Mouse (Mus musculus): ENCODE data around the gene 9530053A07Rik. TPM values are rescaled to one million over a fixed set of nuclear protein-coding genes. Genes with fewer than 3 reads are reported as not detected.

9530053A07Rik gene
- total RNA-seq, 2 experiments from 2014 or later, result not detected

DNA sequence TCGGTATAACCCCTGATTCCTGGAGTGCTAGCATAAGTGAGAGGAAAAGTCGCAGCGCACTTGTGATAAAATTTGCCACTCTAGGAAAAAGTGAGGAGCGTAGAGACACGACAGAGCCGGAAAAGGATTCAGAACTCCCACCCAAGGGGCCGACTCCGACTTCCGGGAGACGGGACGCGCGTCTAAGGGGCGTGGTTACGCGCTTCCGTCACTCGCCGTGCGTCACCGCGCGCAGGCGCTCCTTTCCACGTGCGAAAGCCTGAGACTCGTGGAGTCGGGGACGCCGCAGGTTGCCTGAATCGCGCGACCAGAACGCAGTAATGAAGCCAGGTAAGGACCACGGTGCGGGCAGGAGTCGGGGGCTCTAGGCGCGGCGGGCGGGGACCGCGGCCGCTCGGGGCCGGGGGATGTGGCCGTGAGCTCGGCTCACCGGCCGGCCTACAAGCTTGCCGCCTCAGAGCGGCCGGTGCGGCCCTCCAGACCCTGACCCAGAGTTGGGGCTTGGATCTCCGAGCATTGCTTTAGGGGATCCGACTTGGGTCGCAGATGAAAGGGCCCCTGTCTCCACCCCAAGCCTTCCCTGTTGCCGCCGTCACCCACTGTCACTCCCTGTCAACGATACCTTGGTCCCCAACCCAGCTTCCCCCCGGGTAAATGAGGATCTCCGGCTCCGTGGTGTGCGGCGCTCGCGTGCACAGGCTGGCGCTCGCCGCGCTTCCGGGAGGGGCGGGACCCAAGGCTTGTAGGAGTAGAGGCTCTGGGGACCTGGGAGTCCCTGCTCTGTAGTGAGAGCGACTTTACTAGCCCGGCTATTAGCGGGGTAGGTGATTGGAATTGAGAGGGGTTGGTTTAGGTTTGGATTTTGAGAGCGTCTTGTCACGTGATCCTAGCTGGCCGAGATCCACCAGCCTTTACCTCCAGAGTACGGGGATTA lies 40.5 kb downstream of the 9530053A07Rik start, which contains the start of gene Fbl:
TSS of gene Fbl (plus strand) at position 222 of the 934 bp plus-strand sequence.
- peak; percentile 93 to 95 for DNase-seq
- intact Hi-C loops (cut with DNase I), result loop anchor here (2.0 to 5.0 kb wide), 2 partner anchors 21 to 117 kb away; partner anchors contain the start of gene Psmc4

DNA sequence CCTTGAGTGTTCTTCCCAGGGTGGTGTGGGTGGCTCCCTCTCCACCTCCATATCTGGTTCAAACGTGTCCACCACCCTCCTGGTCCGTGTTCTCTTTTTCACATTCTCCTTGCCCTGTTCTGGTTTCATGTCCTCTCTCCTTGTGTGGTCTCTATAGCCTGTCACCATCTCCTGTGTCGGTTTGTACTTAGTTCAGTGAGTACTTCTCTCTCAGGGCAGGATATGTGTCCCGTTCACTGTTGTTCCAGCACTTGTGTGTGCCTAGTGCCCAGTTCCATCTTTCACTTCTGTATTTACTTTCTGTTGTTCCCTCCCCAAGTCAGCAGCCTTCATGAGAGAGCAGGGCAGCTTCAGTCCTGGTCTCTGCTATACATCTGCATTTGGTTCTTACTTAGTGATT lies 46.1 kb downstream of the 9530053A07Rik start:
- intact Hi-C loops (cut with DNase I), result no loop called here
- no peak for DNase-seq

DNA sequence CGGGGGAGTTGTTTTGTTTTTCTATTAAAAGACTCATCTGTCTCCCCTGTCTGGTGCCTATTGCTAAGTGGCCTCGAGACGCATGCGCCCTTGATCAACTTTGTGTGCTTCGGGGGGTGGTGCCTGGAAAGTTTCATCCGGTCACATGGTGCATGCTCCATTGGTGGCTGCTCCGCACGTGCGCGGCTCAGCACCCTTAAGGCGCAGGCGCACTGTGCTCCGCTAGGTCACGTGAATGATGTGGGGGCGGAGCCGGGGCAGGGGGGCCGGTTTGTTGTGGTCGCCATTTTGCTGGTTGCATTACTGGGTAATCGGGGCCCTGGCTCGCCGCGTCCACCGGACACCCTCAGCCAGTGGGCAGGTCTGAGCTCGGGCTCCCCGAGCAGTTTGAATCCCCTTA lies 50.0 kb downstream of the 9530053A07Rik start, which contains the start of gene Dyrk1b:
TSS of gene Dyrk1b (plus strand) at position 242 of the 400 bp plus-strand sequence.
- DNase-seq, result peak; percentile 99
- intact Hi-C loops (cut with DNase I), result no loop called here

DNA sequence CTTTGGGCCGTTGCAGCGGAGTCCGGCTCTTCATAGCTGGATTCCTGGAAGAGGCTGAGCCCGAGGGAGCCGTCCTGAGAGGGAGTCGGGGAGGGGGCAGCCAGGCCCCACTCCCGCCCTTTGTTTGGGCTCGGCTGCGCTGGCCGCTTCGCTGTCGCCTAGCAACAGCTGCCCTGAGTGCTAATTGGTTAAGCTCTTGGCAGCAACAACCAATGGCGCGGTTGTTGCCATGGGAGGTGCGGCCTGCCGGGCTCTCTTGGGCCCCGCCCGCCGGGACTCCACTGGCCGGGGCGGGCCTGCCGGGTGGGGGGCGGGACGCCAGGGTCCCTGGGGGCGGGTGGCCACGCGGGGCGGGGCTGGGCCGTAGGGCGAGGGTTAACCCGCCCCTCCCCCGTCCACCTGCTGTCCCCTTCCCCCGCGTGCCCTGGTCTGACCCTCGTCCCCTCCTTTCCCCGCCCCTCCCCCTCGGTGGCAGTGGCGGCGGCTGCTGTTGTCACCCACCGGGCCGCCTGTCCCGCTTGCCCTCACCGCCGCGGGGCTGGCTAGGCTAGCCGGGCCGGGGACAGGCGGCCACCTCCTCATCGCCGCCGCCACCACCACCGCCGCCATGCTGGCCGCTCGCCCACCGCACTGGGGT lies 50.6 kb downstream of the 9530053A07Rik start:
- intact Hi-C loops (cut with DNase I), result no loop called here
- DNase-seq, result peak; percentile 96 to 97

DNA sequence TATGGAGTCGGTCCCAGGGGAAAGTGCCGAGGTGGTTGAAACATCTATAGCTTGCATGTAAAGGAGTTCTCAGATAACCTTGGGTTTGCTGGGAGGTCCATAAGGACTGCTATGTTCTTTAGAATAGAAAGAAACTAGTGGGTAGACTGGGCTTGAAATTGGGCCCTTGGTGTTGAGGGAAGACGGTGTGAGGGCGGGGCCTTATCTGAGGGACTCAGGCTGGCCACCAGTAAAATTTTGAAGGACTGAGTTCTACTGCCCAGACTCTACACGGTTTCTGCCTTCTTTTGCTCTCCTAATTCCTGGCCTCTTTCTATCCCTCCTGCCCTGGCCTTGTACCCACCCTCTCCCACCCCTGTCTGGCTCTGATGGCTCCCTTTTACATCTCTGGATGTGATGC lies 51.6 kb downstream of the 9530053A07Rik start:
- intact Hi-C loops (cut with DNase I), result no loop called here

DNA sequence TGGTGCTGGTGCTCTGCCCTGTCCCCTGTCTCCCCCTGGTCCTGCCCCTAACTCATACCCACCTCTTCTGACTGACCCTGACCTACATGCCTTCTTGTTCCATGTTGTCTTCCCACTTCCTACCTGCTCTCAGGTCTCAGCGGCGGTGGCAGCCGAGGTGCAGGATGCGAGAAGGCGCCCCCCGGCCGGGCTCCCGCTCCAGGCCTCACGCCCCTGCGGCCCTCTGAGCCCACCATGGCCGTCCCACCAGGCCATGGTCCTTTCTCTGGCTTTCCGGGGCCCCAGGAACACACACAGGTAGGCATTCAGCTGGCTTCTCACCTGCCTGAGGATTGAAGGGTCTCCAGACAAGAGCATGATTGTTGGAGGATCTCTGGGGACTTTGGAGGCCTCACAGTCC lies 52.1 kb downstream of the 9530053A07Rik start:
- DNase-seq, result no peak
- intact Hi-C loops (cut with DNase I), result no loop called here

More for the DNA sequence above, 51.6 kb downstream of the 9530053A07Rik start:
- peak in 1 of 2 experiments; percentile 8 for DNase-seq

DNA sequence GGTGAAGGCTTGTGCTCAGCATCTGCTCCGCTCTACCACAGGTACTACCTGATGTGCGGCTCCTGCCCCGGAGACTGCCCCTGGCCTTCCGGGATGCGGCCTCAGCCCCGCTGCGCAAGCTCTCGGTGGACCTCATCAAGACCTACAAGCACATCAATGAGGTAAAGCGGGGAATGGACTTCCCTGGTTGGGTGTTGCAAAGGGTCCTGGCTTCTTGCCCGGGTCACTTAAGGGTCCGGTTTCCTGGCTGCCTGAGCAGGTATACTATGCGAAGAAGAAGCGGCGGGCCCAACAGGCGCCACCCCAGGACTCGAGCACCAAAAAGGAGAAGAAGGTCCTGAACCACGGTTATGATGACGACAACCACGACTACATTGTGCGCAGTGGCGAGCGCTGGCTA lies 53.1 kb downstream of the 9530053A07Rik start:
- DNase-seq, result no peak
- intact Hi-C loops (cut with DNase I), result no loop called here

DNA sequence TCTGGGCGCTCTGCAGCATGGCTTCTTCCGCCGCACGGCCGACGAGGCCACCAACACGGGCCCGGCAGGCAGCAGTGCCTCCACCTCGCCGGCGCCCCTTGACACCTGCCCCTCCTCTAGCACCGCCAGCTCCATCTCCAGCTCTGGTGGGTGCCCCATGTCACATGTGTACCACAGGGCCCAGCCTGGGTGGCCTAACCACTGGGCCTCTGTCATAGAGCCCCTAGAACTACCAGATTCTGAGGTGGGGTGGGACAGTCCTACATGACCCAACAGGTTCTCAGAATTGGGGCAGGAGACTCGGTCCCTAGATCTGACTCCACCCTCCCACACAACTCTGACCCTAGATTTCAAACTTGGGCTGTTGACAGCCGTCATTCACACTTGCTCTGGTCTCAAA lies 56.6 kb downstream of the 9530053A07Rik start:
- DNase-seq, result no peak
- intact Hi-C loops (cut with DNase I), result no loop called here

DNA sequence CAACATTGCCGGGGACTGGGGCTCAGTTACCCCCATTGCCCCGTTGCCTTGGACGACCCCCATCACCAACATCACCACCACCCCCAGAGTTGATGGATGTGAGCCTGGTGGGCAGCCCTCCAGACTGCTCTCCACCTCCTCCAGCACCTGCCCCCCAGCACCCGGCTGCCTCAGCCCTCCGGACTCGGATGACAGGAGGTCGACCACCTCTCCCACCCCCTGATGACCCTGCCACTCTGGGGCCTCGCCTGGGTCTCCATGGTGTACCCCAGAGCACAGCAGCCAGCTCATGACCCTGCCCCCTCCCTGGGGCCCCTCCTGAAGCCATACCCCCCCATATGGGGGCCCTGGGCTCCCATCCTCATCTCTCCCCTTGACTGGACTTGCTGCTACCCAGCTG lies 57.4 kb downstream of the 9530053A07Rik start:
- no peak for DNase-seq
- intact Hi-C loops (cut with DNase I), result no loop called here

DNA sequence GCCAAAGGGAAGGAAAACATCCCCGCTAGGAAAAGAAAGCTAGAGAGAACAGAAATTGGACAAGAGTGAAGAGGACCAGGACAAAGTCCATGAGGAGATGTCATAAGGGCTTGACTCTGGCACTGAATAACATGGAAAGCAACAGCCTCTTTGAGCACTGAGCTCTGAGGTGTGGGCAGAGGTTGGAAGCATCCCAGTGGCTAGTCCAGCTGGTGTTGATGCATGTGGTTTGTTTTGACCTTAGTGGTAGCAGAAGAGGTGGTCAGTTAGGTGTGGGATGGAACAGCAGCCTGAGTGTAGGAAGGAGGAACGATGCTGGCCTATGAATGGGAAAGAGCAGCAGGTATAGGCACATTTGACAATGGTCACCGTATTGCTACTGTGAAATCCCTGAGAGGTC lies 62.2 kb downstream of the 9530053A07Rik start:
- intact Hi-C loops (cut with DNase I), result no loop called here
- no peak for DNase-seq

DNA sequence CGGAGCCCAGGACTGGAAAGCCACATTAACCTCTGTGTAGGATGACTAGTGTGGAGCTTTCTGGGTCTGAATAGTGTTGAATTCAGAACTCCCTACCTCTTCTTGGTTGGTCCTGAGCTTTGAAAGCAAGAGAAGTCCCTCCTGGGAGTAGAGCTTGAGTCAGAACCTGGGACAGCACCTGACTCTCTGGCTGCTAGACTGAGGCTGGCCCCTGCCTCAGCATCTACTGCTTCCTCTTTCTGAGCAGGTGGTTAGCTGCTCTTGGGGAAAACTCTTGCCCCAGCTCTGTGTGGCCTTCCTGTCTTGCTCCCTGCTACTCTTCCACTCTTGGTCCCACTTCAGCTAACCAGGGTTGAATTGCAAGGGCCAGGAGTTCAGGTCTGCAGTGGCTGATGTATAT lies 62.6 kb downstream of the 9530053A07Rik start:
- intact Hi-C loops (cut with DNase I), result no loop called here
- no peak for DNase-seq

DNA sequence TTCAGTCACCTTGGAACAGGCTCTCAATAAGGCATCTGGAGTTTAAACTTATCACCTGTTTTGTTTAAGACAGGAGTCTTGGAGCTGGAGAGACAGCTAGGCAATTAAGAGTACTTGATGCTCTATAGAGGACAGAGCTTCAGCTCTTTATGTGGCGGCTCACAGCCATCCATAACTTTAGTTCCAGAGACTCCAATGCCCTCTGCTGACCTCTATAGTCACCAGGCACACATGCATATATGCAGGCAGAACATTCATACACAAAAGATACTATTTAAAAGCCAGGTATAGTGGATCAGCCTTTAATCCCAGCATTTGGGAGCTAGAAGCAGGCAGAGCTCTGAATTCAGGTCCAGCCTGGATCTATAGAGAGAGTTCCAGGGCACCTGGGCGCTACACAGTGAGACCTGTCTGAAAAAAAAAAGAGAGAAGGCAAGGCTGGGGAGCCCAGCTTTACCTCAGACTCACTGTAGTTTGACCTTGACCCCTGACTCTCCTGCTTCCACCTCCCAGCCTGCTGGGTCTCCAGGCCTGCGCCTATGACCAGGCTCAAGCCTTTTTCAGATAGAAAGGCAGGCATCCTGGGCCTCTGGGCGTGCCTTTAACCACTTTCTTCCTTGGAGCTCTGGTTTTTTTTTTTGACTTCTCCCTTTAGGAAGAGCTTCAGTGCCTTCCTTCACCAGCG lies 66.3 kb downstream of the 9530053A07Rik start:
- intact Hi-C loops (cut with DNase I), result no loop called here
- no peak for DNase-seq

DNA sequence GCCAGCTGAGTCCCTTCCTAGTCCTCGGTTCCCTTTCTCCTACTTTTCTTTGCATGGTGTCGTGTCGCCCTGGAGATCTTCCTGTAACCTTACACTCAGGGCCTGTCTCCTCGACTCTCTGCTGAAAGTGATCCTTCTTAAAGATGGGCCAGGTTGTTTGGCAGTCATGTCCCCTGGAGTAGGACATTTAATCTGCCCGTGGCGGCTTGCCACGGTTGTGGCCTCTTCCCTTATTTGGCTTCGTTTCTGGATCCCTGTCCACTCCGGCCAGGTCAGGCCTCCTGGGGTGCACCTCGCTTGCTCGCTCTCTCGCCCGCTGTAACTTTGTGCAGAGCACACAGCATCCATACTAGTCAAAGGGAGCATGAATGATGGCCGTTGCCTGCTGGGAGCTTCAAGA lies 67.3 kb downstream of the 9530053A07Rik start:
- intact Hi-C loops (cut with DNase I), result no loop called here
- DNase-seq, result peak in 1 of 2 experiments; percentile 13

DNA sequence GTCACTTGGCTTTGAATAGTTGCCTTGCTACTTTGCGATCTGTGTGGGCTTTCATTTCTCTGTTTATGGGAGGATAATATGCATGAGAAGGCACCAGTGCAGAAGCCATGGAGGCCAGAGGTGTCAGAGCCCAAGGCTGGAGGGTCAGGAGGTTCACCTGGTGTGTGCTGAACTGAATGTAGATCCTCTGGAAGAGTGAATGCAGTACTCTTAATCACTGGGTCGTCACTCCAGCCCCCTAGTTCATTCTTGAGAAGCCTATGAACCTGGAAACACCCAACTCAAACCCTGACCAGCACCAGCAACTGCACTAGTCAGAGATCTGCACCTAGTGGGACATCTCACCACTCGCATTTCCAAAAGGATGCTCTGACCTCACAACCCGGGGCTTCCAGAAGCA lies 69.8 kb downstream of the 9530053A07Rik start:
- DNase-seq, result no peak
- intact Hi-C loops (cut with DNase I), result no loop called here

DNA sequence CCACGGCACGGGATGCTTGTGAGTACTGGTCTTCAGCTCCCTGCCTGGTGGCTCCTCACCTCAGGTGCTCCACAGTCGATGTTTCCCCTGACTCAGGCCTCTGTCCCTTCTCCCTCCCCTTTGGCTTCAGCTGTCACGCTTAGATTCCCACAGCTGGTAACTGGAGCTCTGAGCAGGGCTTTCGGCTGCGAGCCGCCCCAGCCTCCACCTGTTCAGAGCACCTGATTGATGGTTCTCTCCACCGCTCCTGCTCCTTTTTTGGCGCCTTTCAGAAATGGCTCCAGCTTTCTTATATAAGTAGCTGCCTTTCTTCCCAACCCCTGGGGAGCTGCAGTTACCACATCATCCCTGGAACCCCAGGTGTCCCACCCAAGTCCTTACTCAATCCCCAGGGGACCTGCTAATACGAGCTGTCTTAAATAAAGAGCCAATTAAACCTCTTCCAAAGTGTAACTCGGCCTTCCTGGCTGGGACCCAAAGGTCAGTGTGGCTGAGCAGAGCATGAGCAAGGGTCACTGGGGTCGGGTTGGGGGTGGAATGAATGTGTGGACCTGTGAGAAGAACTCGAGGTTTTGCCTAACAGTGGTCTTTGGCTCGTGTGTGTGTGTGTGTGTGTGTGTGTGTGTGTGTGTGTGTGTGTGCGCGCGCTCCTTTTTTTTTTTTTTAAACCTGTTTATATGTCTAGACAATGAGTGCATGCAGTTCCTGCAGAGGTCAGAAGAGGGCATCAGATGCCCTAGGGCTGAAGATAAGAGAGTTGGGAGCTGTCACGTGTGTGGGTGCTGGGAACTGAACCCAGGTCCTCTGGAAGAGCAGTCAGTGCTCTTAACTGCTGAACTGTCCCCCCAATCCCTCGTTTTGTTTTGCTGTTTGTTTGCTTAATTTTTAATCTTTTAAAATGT lies 74.2 kb downstream of the 9530053A07Rik start:
- intact Hi-C loops (cut with DNase I), result no loop called here
- no peak for DNase-seq

DNA sequence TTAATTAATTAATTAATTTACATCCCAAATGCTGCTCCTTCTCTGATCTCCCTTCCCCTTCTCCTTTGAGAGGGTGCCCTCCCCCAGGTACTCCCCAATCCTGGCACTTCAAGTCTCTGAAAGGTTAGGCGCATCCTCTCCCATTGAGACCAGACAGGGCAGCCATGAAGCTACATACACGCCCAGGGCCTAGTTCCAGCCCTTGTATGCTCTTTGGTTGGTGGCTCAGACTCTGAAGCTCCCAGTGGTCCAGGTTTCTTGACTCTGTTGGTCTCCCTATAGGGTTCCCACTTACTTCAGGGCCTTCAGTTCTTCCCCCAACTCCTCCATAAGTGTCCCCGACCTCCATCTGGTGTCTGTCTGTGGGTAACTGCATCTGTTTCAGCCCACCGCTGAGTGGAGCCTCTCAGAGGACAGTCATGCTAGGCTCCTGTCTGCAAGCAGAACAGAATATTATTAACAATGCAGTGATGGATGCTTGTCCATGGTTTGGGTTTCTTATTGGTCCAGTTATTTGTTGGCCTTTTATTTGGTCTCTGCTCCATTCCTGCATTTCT lies 76.9 kb downstream of the 9530053A07Rik start:
- DNase-seq, result peak; percentile 31 to 60
- intact Hi-C loops (cut with DNase I), result no loop called here

DNA sequence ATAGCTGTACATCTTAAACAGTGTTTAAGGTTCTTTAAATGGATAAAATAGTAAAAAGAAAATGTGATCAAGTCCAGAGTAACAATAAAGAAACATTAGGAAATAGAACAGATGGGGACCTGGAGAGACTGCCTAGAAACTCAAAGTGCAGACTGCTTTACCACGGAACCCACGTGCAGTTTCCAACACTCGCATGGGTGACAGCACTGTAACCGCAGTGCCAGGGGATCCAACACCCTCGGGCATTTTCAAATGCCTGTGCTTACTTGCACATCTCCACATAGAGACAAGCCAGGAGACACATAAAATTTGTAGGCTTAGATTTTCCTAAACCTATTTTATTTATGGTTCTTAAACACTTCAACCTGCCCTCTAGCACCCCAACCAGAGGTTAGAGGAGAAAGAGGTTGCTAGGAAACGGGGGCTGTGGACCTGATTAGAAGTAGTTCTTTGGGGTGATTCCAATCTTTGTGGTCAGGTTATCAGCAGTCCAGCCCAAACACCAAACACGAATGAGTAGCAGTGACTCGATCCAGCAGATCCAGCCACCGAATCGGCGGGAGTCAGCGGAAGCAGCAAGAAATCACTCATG lies 79.2 kb downstream of the 9530053A07Rik start:
- intact Hi-C loops (cut with DNase I), result no loop called here
- no peak for DNase-seq

DNA sequence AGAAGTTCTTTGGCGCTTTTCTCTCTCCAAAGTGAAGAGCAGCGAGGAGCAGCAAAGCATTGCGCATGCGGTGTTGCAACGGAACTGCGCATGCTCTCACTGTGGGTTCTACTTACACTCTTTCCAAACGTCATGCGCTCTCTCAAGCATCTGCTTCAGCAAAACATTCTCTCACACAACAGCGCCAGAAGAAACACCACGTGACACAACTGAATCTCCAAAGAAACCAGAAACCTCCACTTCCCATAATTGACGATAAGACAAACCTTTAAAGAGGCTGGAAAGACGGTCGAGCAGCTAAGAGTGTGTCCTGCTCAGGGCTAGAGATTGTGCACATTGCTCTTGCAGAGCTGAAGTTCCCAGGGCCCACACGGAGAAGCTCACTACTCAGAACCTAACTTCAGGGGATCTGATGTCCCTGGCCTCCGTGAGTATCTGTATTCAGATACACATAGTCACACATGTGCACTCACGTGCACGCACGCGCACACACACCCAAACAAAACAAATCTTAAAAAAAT lies 79.8 kb downstream of the 9530053A07Rik start:
- peak; percentile 72 to 80 for DNase-seq
- intact Hi-C loops (cut with DNase I), result no loop called here

DNA sequence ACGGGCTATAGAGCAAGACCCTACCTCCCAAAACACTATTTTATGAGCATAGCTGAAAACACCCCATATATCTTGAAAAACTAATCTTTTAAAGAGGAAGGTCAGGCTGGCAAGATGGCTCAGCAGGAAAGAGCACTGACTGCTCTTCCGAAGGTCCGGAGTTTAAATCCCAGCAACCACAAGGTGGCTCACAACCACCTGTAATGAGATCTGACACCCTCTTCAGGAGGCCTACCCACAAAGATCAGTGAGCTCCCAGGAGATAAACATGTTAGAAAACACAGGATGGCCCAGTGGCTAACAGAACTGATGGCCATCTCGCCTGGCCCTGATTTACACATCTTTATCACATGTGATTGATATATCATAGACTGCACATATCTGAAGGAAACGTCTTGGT lies 81.5 kb downstream of the 9530053A07Rik start:
- DNase-seq, result no peak
- intact Hi-C loops (cut with DNase I), result loop anchor here (2.0 to 5.0 kb wide), 2 partner anchors 92 to 160 kb away; partner anchors contain the start of genes Dll3 and Psmc4

Measured in heart, postnatal 10 days (tissue).